Mouse (Mus musculus): Measurements from ENCODE around the gene Vmn2r72.

Gene Vmn2r72

DNA sequence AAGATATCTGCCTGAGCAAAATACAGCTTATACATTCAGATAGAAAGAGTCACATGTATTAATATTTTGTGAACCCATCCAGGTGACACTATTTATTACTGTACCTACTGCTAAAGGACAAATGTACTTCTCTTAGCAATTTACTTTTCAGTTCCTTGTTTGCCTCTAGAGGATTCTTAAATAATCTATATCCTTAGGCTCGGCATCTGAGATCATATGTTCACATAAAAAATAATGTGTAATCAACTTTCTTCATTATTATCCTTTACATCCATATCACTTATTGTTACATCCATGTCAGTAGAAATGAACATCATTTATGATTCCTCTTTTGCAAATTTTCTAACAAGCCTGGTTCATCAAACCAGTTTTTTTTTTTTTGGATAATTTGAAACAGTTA lies at the start of gene Vmn2r72:
Gene Vmn2r72, minus strand, starts transcription at position 101 of the 400 bp plus-strand sequence.
- DNase-seq (ENCODE audit: low spot score), result no peak

Measured in left cerebral cortex, adult 11 months (tissue).